Mouse (Mus musculus) midbrain, postnatal 0 days (tissue): ENCODE measurements around the gene B3gntl1. TPM values are rescaled to one million over a fixed set of nuclear protein-coding genes. Genes with fewer than 3 reads are reported as not detected.

ENCODE experiments used
- ATAC-seq: fragments of 200-750 bp; cut with Nextera tagmentation; 2 replicates; pipeline ENCODE4 v1.8.0; 2017; ENCODE audit warnings: moderate number of reproducible peaks, mild to moderate bottlenecking, moderate TSS enrichment, moderate library complexity; ENCODE audit not compliant: low FRiP score
- DNase-seq: peaks from one replicate; pipeline ENCODE4 v3.0.0-alpha.2; 2015; ENCODE audit warnings: low spot score
- H3K27ac ChIP-seq: fragments of 300-500 bp; sonication (generic); 2 replicates; pipeline ENCODE4 v1.5.1; 2014; ENCODE audit warnings: low read depth, mild to moderate bottlenecking, low read length, mixed read lengths
- H3K27me3 ChIP-seq: fragments of 300-500 bp; sonication (generic); 2 replicates; pipeline ENCODE4 v1.6.1; 2014; ENCODE audit warnings: low read length, control low read depth, mixed read lengths; ENCODE audit not compliant: insufficient read depth
- H3K36me3 ChIP-seq: fragments of 300-500 bp; sonication (generic); 2 replicates; pipeline ENCODE4 v1.6.1; 2014; ENCODE audit warnings: low read length, control low read depth, mixed read lengths; ENCODE audit not compliant: insufficient read depth
- H3K4me1 ChIP-seq: fragments of 300-500 bp; sonication (generic); 2 replicates; pipeline ENCODE4 v1.6.1; 2014; ENCODE audit warnings: mild to moderate bottlenecking, control low read depth, antibody characterized with exemption, low read length, mixed read lengths; ENCODE audit not compliant: insufficient read depth
- H3K4me2 ChIP-seq: fragments of 300-500 bp; sonication (generic); 2 replicates; pipeline ENCODE4 v1.6.1; 2014; ENCODE audit warnings: low read depth, mild to moderate bottlenecking, low read length, mixed read lengths; ENCODE audit not compliant: poor library complexity, severe bottlenecking
- H3K4me3 ChIP-seq: fragments of 300-500 bp; sonication (generic); 2 replicates; pipeline ENCODE4 v1.5.1; 2014; ENCODE audit warnings: low read depth, mild to moderate bottlenecking, low read length, moderate library complexity
- H3K9ac ChIP-seq: fragments of 300-500 bp; sonication (generic); replicated peaks from 2 replicates; pipeline ENCODE4 v1.6.1; 2014; ENCODE audit warnings: mild to moderate bottlenecking, low read length, moderate library complexity, mixed read lengths; ENCODE audit not compliant: poor library complexity, severe bottlenecking
- H3K9me3 ChIP-seq: fragments of 300-500 bp; sonication (generic); 2 replicates; pipeline ENCODE4 v1.6.1; 2016; ENCODE audit warnings: low read length, control low read depth
- CTCF ChIP-seq: IDR thresholded peaks from 2 replicates; pipeline ENCODE4 v1.5.1; 2016; ENCODE audit warnings: antibody characterized with exemption, mild to moderate bottlenecking
- WGBS: fragments of 180-500 bp; shearing (Covaris S2); extraction: QIAGEN DNeasy Blood & Tissue Kit; methylation state at CpG from one replicate; pipeline ENCODE4 v1.1.7; 2014; 5-methylcytosine and 5-hydroxymethylcytosine counted together
- polyA plus RNA-seq: library from polyadenylated mRNA; unstranded; fragments of >200 nt; fragmentation: Nextera tagmentation; extraction: Ambion mirVana; gene quantifications from 2 replicates; pipeline ENCODE4 v1.2.1, GENCODE M21; 2015
- total RNA-seq: library from RNA; depleted of rRNA; stranded (reverse); fragments of >200 nt; gene quantifications from 2 replicates; pipeline ENCODE4 v1.2.3, GENCODE M21; 2014

B3gntl1 gene
- total and polyA plus RNA-seq, 2 experiments from 2014 or later: 5.8 to 10.5 TPM

DNA sequence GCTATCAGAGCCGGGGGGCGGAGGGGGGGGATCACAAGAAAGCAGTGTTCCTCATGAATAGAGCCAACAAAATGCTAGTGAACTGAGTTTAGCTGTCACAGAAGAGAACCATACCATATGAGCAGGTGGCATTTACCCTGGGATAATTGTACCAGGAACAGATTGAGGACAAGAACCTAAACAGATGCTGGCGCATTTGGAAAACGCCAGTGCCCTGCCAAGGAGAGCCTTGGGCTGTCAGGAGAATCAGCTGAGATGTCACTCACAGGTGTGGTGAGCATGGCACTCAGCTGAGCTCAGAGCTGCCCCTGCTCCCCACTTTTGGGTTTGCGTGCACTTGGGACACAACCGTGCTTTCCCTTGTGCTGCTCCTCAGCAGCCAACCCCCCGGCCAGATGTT is 41.5 kb downstream of the B3gntl1 start:
- TF ChIP-seq CTCF: no peak
- H3K4me1 ChIP-seq: no peaks in the 10 kb centered on the region
- H3K27ac ChIP-seq: no peak overlapping the region
- 93% methylated on average over 7 of the region's 7 CpGs for WGBS
- no peak overlapping the region for H3K4me2 ChIP-seq
- H3K9ac ChIP-seq: no peak overlapping the region
- DNase-seq (peak; percentile 53), ATAC-seq (no peak)
- no peak overlapping the region for H3K4me3 ChIP-seq
- H3K27me3 ChIP-seq: no peaks in the 10 kb centered on the region
- H3K9me3 ChIP-seq: no peaks in the 10 kb centered on the region
- peaks cover 12% of the 10 kb centered on the region for H3K36me3 ChIP-seq

DNA sequence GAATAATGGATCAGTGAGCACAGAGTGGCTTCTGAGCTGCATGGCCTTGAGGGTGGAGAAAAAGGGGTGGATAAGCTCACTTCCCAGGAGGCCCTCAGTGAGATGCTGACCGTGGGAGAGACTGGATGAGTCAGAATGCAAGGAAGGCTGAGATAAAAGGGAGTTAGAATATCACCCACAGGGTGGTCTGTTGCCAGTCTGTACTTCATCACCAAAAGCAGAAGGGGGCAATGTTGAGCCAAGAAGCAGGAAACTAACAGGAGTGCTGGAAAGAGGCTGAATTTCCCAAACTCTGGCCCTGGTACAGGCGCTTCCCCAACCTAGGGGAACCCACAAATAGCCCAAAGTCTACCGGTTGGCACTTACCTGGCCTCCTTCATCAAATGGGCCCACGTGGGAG is 42.5 kb downstream of the B3gntl1 start:
- Histone ChIP-seq H3K4me3 (no peak overlapping the region), H3K27ac (no peak overlapping the region), H3K36me3 (peaks cover 10% of the 10 kb centered on the region), H3K9me3 (no peaks in the 10 kb centered on the region), H3K27me3 (no peaks in the 10 kb centered on the region), H3K4me2 (no peak overlapping the region), H3K4me1 (no peaks in the 10 kb centered on the region), H3K9ac (no peak overlapping the region)
- no peak for DNase-seq
- ATAC-seq: no peak
- TF ChIP-seq CTCF: peak; percentile 58
- 85% methylated on average over 4 of the region's 4 CpGs for WGBS

- Histone ChIP-seq H3K4me1 (no peaks in the 10 kb centered on the region), H3K36me3 (peaks cover 10% of the 10 kb centered on the region)
Measured at GRCm38 (mm10) chr11:121629529-121629928, 43.4 kb downstream of the B3gntl1 start.

DNA sequence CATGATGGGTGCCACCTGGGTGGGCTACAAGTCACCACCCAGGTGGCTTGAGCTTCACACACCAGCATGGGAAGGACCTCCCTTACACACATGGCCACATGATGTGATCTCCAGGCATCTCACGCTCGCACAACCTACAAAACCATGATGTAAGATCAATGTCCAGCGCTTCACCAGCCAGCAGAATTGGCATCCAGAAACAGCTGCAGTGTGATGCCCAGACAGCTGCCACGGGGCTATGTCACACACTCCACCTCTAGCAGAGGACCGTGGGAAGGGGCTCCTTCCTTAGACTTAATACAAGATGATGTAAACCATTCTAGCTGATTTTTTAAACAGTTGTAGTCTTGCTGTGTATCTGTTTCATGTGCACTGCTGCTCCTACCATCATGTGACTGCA is 45.4 kb downstream of the B3gntl1 start:
- H3K4me2 ChIP-seq: no peak overlapping the region
- no peak overlapping the region for H3K4me3 ChIP-seq
- no peak overlapping the region for H3K9ac ChIP-seq
- TF ChIP-seq CTCF: no peak
- H3K27me3 ChIP-seq: no peaks in the 10 kb centered on the region
- H3K36me3 ChIP-seq: peaks cover 16% of the 10 kb centered on the region
- no peak for ATAC-seq
- no peaks in the 10 kb centered on the region for H3K4me1 ChIP-seq
- no peak for DNase-seq
- no peak overlapping the region for H3K27ac ChIP-seq
- no peaks in the 10 kb centered on the region for H3K9me3 ChIP-seq
- WGBS: 88% methylated on average over 5 of the region's 5 CpGs

More at GRCm38 (mm10) chr11:121629529-121629928, 43.4 kb downstream of the B3gntl1 start:
- Histone ChIP-seq H3K27ac (no peak overlapping the region), H3K9me3 (no peaks in the 10 kb centered on the region), H3K4me3 (no peak overlapping the region), H3K9ac (no peak overlapping the region), H3K4me2 (no peak overlapping the region), H3K27me3 (no peaks in the 10 kb centered on the region)
- 94% methylated on average over 6 of the region's 6 CpGs for WGBS
- no peak for ATAC-seq
- DNase-seq: no peak
- TF ChIP-seq CTCF: no peak

DNA sequence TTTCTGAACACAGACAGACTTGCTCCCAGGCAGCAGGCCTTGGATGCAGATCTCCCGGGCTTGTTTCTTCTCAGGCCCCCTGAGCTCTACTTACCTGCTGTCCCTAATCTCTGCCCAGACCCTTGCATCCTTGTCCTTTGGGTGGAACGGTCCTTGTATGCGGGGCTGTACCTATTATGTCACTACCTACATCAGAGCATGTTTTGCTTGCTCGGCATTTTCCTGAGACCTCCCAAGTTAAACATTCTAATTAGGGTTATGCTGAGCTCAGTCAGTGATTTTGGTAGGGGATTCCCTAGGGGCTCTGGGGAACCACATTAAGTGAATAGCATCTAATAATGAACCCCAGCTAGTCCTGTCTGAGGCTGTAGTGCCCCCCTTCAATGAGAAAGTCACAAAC is 47.9 kb downstream of the B3gntl1 start:
- Histone ChIP-seq H3K4me1 (no peaks in the 10 kb centered on the region), H3K9ac (no peak overlapping the region), H3K4me3 (no peak overlapping the region), H3K27me3 (no peaks in the 10 kb centered on the region), H3K4me2 (no peak overlapping the region), H3K27ac (no peak overlapping the region), H3K36me3 (peaks cover 36% of the 10 kb centered on the region), H3K9me3 (no peaks in the 10 kb centered on the region)
- 89% methylated on average over 4 of the region's 4 CpGs for WGBS
- ATAC-seq (no peak), DNase-seq (no peak)
- TF ChIP-seq CTCF: no peak

- no peak for ATAC-seq
- Histone ChIP-seq H3K36me3 (peaks cover 74% of the 10 kb centered on the region), H3K9ac (no peak overlapping the region), H3K4me3 (no peak overlapping the region), H3K27ac (no peak overlapping the region), H3K9me3 (no peaks in the 10 kb centered on the region), H3K27me3 (no peaks in the 10 kb centered on the region), H3K4me1 (no peaks in the 10 kb centered on the region), H3K4me2 (no peak overlapping the region)
- DNase-seq: no peak
- WGBS: 88% methylated on average over 1 of the region's 1 CpGs
- TF ChIP-seq CTCF: no peak
Measured at GRCm38 (mm10) chr11:121617371-121617770, 55.6 kb downstream of the B3gntl1 start.
